Mouse (Mus musculus): ENCODE data around the gene Rinl.

The Rinl gene

DNA sequence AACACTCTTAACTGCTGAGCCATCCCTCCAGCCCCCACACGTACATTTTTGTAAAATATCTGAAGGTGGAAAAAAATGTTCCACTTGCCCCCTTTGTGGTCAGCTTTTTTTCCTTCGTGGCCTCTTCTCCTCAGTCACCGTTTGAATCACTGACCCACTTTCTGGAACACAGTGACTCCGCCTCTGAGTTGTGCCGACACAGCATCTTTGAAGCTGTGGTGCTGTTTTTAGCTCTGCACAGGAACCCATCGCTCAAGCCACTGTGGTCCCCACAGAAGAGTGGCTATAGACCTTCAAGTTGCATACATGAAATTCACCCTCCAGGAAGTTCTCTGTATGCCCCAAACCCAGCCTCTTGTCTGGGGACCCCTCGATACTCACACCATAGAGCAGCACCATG is 7.9 kb upstream of the Rinl start:
- DNase-seq (ENCODE audit: low spot score in 2 of 2): no peak

DNA sequence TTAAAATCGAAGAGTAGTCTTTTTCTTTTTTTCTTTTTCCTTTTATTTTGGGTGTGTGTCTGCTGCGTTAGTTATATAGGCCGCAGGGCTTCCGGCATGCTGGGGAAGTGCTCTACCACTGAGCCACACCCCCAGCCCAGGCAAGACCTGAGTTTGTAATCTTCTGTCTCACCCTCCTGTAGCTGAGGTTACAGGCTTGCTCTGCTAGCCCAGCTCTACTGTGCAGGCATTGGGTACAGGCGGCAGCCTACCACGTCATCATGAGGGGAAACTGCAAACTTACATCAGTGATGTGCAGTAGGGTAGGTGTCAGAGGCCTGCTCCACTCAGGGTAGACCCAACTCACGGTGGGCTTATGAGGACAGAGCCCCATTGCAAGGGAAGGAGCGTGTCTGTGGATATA is 7.5 kb upstream of the Rinl start:
- no peak for DNase-seq (ENCODE audit: low spot score in 2 of 2)

DNA sequence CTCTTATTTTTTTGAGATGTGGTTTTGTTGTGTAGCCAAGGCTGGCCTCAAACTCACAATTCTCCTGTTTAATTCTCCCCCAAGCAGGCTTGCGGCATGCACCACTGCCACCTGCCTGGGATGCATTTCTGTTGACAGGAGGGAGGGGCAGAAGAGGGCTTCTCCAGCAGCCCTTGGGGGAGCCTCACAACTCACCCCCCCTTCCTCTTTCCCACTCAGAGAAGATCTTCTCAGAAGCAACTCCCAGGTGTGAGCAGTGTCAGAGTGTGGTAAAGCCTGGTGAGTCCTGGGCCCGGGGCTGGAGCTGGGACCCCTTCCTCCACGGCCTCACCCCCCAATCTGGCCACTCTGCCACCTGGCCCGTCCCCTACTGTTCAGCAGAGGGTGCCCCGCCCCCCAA is 3.6 kb upstream of the Rinl start:
- no peak for DNase-seq (ENCODE audit: low spot score in 2 of 2)

DNA sequence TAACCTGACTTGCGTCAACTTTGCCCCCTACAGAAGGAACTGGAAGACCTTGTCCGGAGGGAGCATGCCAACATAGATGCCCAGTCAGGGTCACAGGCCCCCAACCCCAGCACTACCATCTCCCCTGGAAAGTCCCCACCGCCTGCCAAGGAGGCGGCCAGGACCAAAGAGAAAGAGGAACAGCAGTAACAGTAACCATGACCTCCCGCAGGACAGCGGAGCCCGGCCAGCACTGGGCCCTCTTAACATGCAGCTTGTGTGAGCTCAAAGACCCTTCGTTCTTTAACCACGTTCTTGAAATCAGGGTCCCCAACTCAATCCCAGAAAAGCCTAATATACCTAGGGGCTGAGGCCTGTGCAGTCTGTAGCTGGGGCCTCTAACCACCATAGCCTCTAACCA is 885 bp upstream of the Rinl start:
- DNase-seq (ENCODE audit: low spot score in 2 of 2): no peak

DNA sequence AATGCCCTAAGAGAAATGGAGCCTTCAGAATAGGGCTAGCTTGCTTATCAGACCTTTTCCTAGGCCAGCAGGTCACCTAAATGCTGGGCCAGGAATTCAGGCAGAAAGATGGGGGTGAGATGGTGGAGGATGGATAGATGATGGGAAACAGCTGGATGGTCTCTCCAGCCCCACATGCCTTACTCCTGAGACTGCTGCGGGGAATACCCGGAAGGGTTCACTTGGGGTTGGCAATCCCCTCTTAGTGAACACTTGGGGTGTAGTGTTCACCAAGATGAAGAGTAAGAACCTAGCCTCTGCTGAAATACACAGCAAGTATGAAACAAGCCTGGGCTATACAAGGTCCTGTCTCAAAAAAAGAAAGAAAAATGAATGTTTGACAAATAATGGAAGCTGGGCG is 466 bp downstream of the Rinl start:
- no peak for DNase-seq (ENCODE audit: low spot score in 2 of 2)

DNA sequence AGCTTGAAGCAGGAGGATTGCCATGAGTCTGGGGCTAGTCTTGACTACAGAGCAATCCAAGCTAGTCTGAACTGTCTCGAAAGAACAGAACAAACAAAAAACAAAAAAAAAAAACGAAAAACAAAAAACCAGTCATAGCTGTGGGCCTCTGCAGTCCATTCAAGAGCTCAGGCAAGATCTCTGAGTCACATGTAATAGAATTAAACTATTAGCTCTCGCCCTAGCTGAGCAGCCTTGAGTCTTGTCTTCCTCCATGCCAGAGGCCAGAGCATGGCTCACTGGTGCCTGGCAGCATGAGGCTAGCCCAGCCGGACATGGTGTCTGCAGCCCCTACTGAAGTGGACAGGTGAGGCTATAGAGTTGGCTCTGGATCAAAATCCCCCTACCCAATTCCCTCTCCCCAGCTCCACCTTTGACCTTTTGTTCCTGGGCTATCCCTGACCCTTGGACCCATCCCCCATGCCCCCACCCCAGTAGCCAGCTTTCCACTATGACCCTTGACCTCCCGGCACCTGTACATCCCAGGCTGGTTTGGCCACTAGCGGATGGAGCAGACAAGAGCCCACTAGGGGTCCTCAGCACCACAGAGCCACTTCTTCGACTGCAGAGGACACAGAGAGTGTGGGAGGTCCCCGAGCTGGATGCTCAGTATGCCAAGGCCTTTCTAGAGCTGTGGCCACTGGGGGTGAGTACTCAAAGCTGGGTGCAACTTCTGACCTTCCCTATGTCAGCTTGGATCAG is 1.5 kb downstream of the Rinl start:
- DNase-seq (ENCODE audit: low spot score in 2 of 2): no peak

DNA sequence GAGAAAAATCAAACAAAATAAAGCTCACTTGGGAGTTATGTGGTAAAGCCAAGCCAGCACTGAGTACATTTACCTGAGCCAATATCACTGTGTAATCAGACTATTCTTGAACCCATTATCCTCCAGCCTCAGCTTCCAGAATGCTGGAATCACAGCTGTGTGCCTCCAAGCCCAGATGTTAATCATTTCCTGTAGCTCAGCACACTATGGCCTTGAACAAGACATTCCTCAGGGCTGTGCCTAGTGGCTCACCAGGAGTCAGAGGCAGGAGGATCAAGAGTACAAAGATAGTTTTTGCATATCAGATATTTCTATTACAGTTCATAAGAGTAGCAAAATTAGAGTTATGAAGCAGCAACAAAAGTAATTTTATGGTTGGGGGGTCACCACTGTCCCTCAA is 2.9 kb downstream of the Rinl start:
- no peak for DNase-seq (ENCODE audit: low spot score in 2 of 2)

DNA sequence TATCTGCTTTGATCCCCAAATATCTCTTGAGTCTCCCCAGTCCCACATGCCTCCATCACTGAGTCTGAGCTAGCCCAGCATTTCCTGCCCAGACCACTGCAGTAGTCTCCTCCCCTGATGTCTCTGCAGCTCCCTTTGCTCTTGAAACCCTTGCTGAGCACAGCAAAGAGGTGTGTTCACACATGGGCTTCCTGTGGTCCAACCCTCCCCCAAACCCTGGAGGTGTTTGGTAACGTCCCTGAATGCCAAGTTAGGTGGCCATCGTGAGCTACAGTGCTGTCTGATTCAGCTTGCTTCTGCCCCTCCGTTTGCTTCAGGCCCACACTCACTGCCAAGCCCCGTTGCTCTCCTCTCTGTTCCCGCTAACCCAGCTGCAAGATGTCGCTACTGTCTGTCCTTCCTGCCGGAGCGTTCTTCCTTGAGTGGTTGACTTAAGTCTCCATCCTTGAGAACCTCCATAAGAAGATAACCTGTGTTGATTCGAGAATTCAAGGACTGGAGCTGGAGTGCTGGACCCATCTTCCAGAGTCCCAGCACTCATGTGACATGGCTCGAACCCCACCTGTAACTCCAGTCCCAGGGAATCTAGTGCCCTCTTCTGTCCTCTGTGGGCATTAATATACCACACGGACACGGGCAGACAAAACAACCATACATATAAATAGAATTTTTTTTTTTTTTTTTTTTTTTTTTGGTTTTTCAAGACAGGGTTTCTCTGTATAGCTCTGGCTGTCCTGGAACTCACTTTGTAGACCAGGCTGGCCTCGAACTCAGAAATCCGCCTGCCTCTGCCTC is 3.8 kb downstream of the Rinl start:
- DNase-seq (ENCODE audit: low spot score in 2 of 2): no peak

DNA sequence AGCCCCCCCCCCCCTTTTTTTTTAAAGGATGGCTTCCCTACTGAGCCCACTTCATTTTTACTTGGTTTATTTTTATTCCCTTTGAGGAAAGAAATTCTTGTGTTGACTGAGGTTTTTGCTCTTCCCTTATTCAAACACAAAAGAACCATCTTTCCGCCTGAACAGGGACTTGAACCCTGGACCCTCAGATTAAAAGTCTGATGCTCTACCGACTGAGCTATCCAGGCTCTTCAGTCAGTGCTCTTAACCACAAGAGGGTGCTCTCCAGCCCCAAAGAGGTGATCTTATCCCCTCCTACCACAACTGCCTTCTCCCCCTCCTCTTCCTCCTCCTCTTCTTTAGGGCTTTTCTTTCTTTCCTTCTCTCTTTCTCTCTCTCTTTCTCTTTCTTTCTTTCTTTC is 5.1 kb downstream of the Rinl start:
- no peak for DNase-seq (ENCODE audit: low spot score in 2 of 2)

DNA sequence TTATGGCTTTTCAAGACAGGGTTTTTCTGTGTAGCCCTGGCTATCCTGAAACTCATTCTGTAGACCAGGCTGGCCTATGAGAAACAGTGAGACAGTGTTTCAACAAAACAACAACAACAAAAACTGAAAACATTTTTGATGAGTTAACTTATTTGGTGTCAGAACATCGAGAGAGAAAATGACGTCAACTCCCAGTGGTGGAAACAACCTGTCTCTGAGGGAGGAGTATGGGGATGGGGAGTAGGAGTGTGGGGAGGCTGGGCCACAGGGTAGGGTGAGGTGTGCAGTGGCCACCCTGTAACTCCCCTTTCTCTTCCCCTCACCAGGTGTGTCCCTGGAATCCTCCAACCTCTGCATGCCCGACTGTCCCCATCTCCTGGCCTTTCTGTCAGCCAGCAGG is 5.7 kb downstream of the Rinl start:
- DNase-seq (ENCODE audit: low spot score in 2 of 2): no peak

DNA sequence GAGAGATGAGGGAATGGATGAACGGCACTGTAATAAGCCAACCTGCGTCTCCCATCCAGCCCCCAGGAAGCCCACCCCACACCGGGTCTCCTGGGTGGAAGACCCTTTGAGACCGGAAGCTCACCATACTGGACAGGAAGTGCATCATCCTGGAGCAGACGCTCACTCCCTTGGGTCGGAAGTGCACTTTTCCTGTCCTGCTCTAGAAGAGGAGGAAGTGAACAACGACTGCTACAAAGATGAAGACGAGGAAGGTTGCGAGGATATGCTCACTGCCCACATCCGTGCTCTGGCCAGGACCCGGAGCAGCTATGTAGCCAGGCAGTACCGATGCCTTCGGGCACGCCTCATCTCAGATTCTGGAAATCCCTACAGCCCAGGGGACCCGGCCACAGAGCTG is 7.1 kb downstream of the Rinl start:
- DNase-seq (ENCODE audit: low spot score in 2 of 2): no peak

DNA sequence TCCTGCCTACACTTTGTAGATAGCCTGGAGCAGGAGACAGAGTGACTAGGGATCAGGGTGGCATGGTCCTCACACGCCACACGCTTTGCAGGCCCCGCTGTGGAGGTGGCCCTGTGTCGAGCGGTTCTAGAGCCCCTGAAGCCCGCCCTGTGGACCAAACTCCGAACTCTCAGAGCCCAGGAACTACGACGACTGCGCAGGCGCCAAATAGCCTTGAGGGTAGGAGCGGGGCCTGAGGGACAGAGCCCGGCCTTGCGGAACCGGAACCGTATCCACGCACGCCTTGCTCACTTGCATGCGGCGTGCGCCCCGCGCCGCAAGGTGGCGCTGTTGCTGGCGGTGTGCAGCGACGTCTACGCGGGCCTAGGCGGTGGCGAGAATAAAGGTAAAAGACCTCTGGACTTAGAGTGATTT is 7.8 kb downstream of the Rinl start:
- DNase-seq (ENCODE audit: low spot score in 2 of 2): peak; percentile 60 to 81

DNA sequence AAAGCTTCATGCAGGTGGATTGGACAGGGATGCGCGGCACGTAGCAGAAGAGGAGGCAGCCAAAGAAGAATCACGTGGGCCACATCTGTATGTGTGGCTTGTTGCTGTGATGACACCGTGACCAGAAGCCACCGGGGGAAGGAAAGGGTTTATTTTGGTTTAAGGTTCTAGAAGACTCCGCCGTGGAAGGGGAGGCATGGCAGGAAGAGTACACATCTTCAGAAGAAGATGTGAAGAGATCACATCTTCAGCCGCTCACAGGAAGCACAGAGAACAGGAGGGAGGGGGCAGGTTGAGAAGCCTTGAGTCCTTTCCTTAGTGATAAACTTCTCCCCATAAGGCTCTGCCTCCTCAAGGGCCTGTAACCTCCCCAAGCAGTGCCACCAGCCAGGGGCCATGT is 11.2 kb downstream of the Rinl start:
- DNase-seq (ENCODE audit: low spot score in 2 of 2): no peak

DNA sequence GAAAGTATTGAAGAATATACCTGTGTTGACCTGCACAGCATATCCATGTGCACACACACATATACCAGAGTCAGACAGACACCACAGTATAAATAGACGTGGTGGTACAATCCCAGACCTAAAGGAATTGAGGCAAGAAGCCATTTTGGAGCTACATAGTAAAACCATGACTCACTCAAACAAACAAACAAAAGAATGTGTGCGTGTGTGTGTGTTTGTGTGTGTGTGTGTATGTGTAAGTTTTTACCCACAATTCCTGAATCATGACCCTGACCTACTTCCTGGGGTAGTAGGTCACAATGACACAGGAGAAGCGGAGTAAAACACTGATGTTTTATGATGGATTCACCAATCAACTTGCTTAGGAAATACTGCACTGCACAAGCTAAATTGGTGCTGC is 12.7 kb downstream of the Rinl start:
- DNase-seq (ENCODE audit: low spot score in 2 of 2): no peak

DNA sequence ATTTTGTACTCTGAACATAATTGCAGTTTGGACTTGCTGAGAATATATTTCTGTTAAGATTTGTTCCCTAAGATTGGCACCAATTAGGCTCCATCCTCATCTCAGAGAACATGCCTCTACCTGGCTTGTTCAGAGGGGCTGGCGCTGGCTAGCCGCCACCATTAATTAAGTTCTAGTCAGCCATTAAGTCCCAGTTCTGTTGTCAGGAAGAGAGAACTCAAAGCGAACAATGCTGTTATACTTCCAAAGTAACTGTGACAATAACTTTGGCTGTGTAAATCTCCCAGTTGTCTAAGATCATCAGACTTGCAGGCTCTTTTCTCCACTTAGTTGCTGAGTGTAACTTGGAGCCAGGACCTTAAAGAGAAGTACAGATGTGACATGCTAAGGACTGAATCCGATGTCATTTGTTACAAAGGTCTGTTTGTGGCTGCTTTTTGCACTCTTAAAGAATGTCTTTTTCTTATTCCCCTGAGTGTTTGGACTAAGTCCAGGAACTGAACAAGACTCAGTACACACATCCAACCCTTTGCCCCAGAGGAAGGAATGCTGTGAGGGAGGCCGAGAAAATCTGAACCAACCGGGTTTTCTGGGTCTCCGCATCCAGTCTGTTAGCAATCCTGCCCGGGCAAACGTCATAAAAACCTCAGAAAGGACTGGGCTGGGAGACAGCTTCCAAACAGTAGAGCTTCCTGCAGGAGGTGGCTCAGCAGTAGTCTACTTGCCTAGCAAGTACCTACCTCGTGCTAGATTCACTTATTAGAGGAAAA is 13.3 kb downstream of the Rinl start:
- DNase-seq (ENCODE audit: low spot score in 2 of 2): no peak

DNA sequence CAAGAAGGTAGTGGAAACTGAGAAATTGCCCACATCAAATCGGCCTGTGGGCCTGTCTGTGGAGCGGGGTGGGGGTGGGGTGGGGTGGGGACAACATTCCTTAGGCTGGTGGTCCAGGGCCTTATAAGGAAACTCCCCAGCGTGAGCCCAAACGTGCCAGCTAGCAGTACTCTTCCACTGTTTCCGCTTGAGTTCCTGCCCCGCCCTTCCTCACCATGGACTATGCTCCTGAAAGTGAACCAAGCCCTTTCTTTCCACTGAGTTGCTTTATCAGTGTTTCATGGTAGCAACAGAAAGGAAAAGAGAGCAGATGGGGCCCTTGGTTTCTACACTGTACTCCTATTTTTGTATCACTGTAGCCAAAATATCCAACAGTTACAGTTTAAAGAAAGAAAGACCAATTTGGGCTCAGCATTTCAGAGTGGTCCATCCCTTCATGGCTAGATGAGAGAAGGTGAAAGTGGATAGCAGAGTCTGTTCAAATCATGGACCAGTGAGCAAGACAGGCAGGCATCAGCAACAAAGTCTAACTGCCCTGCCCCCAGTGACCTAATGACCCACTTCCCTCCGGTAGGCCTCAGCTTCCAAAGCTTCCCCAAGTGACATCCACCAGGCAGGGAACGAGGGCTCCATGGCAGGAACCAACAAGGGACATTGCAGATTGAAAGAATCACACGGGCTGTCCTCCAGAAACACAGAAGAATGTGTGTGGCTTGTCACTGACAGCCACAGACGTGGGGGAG is 14.2 kb downstream of the Rinl start:
- DNase-seq (ENCODE audit: low spot score in 2 of 2): no peak

DNA sequence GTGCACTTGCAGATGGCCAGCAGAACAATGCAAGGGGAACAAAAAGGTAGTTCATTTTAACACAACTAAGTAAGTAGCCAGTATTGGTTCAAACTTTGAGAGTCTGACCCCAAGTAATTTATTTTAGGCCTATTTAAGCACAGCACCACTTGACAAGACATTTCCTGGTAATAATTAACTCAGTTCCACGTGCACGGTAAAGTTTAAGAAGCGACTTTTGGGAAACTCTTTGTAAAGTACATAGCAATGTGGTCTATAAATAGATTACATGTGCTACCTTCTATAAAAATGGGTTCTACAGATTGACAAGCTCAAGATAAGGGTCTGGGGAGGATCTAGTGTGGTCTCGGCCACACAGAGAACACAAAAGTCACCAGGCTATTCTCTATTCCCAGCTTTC is 15.0 kb downstream of the Rinl start:
- DNase-seq (ENCODE audit: low spot score in 2 of 2): no peak

DNA sequence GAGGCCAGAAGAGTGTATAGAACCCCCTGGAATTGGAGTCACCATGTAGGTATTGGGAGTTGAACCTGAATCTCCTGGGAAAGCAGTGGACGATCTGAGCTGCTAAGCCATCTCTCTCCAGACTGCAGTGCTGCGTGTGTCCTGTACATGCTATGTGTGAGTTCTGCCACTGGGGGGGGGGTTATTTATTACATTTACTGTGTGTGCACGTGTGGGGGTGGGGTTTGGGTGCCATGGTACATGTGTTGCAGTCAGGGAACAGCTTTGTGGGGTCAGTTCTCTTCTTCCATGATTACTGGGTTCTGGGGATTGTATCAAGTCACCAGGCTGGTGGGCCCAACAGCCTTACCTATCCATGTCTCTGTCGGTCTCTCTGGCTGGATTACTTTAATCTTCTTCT is 18.1 kb downstream of the Rinl start:
- DNase-seq (ENCODE audit: low spot score in 2 of 2): no peak

DNA sequence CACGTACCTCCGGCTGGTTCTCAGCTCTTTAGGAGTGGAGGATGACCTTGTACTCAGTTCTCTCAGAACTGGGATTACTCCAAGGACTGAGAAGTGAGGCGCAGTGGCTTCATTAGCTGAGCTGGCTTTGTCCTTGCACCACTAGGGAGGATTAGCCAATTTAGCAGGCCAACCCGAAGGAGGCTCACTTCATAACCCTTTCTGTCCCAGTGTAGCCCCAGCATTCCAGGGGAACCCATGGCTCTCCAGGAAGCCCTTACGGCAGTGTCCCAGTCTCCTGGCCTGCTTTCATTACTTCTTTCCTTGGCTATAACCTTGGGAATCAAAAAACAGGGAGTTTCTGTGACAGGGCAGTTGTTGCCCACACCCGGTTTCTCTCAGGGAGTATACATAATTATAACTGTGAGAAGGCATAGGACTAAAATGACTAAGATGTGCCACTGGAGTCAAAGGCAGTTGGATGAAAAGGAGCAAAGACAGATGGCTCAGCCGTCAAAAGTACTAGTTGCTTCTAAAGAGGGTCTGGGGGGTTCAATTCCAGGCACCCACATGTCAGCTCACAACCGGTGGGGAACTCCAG is 19.0 kb downstream of the Rinl start:
- DNase-seq (ENCODE audit: low spot score in 2 of 2): no peak

DNA sequence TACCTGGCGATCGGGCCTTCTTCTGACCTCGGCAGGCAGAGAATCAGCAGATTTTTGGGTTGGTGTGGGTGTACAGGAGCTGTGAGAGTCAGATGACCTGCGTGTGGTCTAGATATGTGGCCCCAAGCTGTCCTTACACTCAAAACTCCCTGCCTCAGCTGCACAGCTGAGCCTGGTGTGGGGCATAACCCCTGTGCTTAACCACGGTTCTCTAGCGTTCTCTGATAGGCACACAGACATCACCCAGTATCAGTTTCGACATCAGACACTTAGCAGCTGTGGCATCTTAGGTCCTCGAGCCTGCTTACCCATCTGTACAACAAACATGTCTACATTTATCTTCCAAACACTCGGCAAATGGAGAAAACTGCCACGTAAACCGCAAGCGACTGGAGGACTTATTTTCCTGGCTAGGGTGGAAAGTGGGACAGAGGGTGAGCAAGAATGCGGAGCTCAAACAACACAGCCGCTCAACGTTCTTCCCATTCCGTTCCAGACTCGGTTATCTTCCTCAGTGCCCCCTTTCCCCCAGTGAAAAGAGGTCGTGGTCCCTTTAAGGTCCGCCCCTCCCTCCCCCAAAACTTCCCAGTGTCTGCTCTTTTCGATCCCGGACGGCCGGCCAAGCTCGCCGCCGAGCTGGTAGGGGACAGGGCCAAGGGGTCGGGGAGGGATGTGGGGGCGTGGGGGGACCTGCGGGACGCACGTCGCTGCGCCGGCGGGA is 19.6 kb downstream of the Rinl start, which contains the start of gene Hnrnpl:
Gene Hnrnpl, plus strand, starts transcription at position 321 of the 721 bp plus-strand sequence.
- DNase-seq (ENCODE audit: low spot score in 2 of 2): no peak

DNA sequence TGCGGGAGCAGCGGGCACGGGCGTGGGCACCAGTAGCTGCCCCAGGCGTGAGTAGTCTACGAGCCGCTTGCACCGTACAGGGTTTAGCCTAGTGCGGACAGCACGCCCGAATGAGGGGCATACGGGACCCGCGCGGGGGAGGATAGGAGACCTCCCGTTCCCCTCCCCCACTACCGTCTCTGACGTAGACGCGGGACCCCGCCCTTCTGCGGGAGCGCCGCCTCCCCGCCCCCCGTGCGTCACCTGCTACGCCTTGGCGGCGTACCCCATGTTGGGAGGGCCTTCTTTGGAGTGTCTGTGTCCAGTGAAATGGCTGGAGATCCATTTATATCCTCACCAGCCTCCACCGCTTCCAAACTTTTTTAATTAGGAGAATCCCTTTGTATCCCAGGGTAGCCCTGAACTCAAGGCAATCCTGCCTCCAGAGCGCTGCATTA is 20.2 kb downstream of the Rinl start:
- DNase-seq (ENCODE audit: low spot score in 2 of 2): peak; percentile 82 to 95

All from cerebellum, postnatal 4 days (tissue).